Mouse (Mus musculus): Measurements from ENCODE around the gene Ttll11. TPM values are rescaled to one million over a fixed set of nuclear protein-coding genes. Genes with fewer than 3 reads are reported as not detected.
A peak's percentile ranks its signal among the peaks of the same experiment; 100 is the strongest.

The Ttll11 gene
- polyA plus RNA-seq, 1 experiment from 2014 or later: 4.1 TPM

- Histone ChIP-seq H3K4me3 (no peak overlapping the region), H3K36me3 (no peaks in the 10 kb centered on the region), H3K4me1 (replicated peaks) (no peaks in the 10 kb centered on the region), H3K27ac (no peak overlapping the region), H3K4me2 (no peak overlapping the region), H3K9me3 (no peaks in the 10 kb centered on the region), H3K9ac (no peak overlapping the region), H3K27me3 (0 out of 2 replicates have a peak, but pooled peaks cover 2% of the 10 kb centered on the region)
- 71% methylated on average over 2 of the region's 2 CpGs for WGBS
- no peak for ATAC-seq (ENCODE audit: low FRiP score)
Observed at GRCm38 (mm10) chr2:35996753-35997152, 17.0 kb upstream of the Ttll11 start.

DNA sequence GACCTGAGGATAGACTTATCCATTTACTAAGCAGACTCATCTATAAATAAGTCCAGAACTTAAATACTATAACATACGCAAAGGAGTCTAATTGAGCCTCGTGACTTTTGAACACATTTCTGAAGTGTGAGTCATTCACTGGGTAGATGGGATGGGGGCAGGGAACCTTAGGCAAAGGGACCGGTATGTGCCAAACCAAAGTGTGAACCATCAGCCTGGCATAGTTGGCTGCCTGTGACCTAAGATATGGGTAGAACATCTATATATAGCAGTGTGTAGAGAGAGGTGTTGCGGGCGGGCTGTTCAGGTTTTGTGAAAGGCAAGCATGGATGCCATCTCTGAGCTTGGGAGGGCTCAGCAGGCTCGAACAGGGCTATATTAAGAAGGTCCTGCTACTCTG is 14.6 kb upstream of the Ttll11 start:
- H3K9ac ChIP-seq: no peak overlapping the region
- no peaks in the 10 kb centered on the region for H3K36me3 ChIP-seq
- H3K27ac ChIP-seq: no peak overlapping the region
- H3K4me1 ChIP-seq (replicated peaks): no peaks in the 10 kb centered on the region
- WGBS: 93% methylated on average over 6 of the region's 6 CpGs
- no peak for ATAC-seq (ENCODE audit: low FRiP score)
- H3K4me3 ChIP-seq: no peak overlapping the region
- H3K9me3 ChIP-seq: no peaks in the 10 kb centered on the region
- H3K4me2 ChIP-seq: no peak overlapping the region
- H3K27me3 ChIP-seq: 0 out of 2 replicates have a peak, but pooled peaks cover 2% of the 10 kb centered on the region

DNA sequence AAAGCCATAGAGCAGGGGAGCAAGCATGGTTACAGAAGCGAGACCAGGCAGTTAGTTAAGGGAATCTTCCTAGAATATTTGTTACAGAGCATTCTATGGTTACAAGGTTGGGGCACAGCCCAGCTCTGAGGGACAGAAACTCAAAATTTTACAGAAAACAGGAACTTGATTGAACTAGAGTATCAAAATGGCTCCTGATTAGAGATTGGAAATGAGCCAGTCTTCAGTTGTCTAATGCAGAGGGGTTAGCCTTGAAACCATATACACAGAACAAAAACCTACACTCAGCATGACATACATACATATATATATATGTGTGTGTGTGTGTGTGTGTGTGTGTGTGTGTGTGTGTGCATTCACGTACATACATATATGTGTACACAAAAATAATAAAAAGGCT is 13.8 kb upstream of the Ttll11 start:
- Histone ChIP-seq H3K27me3 (peaks cover 1% of the 10 kb centered on the region; the same call in 1 of the 2 replicates), H3K4me3 (no peak overlapping the region), H3K4me2 (no peak overlapping the region), H3K9me3 (no peaks in the 10 kb centered on the region), H3K4me1 (replicated peaks) (no peaks in the 10 kb centered on the region), H3K36me3 (no peaks in the 10 kb centered on the region), H3K9ac (no peak overlapping the region), H3K27ac (no peak overlapping the region)
- ATAC-seq (ENCODE audit: low FRiP score): no peak
- 77% methylated on average over 2 of the region's 2 CpGs for WGBS

DNA sequence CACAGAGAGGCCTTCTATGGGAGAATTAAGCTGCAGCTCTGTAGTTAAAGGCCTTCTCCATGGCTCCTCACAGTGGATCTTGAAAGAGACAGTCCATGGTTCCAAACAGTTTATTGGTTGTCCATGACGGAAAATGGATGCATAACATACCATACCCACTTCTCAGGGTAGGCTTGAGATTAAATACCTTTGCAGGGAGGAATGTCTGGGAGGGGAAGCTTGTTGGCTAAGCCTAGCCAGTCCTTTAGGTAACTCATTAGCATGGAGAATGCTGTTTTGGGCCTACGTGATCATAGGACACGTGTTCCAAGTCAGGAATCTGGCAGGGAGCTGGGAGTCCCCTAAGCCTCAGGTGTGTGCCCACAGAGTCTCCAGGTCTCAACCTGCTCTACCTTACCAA is 12.5 kb upstream of the Ttll11 start:
- Histone ChIP-seq H3K27me3 (peaks cover 11% of the 10 kb centered on the region; the same call in 1 of the 2 replicates), H3K4me1 (replicated peaks) (no peaks in the 10 kb centered on the region), H3K9me3 (no peaks in the 10 kb centered on the region), H3K27ac (no peak overlapping the region), H3K4me3 (no peak overlapping the region), H3K36me3 (no peaks in the 10 kb centered on the region), H3K9ac (no peak overlapping the region), H3K4me2 (no peak overlapping the region)
- WGBS: 88% methylated on average over 3 of the region's 3 CpGs
- no peak for ATAC-seq (ENCODE audit: low FRiP score)

GRCm38 (mm10) chr2:35983869-35984268 is 4.2 kb upstream of the Ttll11 start:
- Histone ChIP-seq H3K4me2 (no peak overlapping the region), H3K4me1 (replicated peaks) (peaks cover under 1% of the 10 kb centered on the region), H3K27me3 (peaks cover 26% of the 10 kb centered on the region), H3K9me3 (no peaks in the 10 kb centered on the region), H3K27ac (no peak overlapping the region), H3K9ac (no peak overlapping the region), H3K4me3 (no peak overlapping the region), H3K36me3 (no peaks in the 10 kb centered on the region)
- 5% methylated on average over 7 of the region's 7 CpGs for WGBS
- ATAC-seq (ENCODE audit: low FRiP score): no peak

DNA sequence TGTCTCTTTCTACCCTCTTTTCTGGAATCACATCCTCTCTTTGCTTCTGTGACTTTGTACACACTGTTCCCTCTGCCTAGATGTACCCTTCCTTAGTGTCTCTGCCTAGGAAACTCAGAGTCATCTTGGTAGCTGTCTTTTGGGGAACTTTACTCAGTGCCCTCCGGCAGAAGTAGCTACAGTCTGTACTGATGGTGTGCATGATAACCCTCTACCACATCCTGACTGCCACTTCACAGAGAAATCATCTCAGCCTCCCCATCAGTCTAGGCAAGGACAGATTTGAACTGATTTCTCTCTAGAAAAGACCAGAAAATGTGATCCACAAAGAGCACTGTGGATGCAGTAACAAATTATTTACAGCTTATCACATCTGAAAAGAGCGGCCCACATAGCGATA is 2.2 kb upstream of the Ttll11 start:
- no peak overlapping the region for H3K9ac ChIP-seq
- peaks cover 20% of the 10 kb centered on the region for H3K4me1 ChIP-seq (replicated peaks)
- no peak overlapping the region for H3K4me2 ChIP-seq
- no peaks in the 10 kb centered on the region for H3K36me3 ChIP-seq
- no peak overlapping the region for H3K27ac ChIP-seq
- H3K27me3 ChIP-seq: peaks cover 12% of the 10 kb centered on the region
- WGBS: 84% methylated on average over 3 of the region's 3 CpGs
- ATAC-seq (ENCODE audit: low FRiP score): no peak
- no peaks in the 10 kb centered on the region for H3K9me3 ChIP-seq
- H3K4me3 ChIP-seq: no peak overlapping the region

DNA sequence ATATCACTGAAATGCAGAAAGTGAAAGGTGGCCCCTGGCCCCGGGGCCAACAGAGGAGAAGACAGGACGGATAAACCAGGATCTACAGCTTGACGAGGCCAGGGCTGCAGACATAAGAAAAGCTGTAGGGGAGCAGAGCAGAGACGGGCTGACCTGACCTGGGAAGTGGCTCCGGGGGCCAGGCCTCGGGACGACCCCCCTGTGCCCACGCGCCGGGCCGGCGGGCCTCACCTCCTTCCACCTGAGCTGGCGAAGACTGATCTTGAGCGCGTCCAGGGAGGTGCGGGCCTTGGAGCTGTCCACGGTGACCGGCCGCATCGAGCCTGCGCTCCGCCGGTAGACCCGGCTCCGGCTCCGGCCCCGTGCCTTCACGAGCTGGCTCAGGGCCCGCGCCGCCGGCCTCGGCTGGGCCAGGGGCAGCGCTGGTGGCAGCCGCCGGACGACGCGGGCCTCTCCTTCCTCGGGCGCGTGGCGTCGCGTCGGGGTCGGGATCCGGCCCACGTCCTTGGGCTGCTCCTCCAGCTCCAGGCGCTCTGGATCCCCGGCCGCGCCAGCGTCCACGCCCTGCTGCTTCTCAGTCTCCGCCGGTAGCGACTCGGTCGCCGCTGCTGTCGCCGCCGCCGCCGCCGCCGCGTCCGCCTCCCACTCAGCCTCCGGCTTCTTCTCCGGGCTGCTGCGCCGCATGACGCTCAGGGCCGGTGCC is 621 bp downstream of the Ttll11 start:
- Histone ChIP-seq H3K27ac (peak overlapping the region; percentile 92), H3K27me3 (peaks cover 7% of the 10 kb centered on the region; the same call in 1 of the 2 replicates), H3K9ac (peak overlapping the region; percentile 96), H3K4me1 (replicated peaks) (peaks cover 21% of the 10 kb centered on the region), H3K4me3 (peak overlapping the region; percentile 87), H3K9me3 (no peaks in the 10 kb centered on the region), H3K4me2 (peak overlapping the region; percentile 98), H3K36me3 (no peaks in the 10 kb centered on the region)
- ATAC-seq (ENCODE audit: low FRiP score): peak; percentile 72
- under 1% methylated on average over 40 of the region's 76 CpGs for WGBS

GRCm38 (mm10) chr2:35978276-35978933 is 1.3 kb downstream of the Ttll11 start:
- peak overlapping the region; percentile 92 for H3K27ac ChIP-seq
- peak overlapping the region; percentile 98 for H3K4me2 ChIP-seq
- 22% methylated on average over 15 of the region's 15 CpGs for WGBS
- peak overlapping the region; percentile 96 for H3K9ac ChIP-seq
- H3K9me3 ChIP-seq: no peaks in the 10 kb centered on the region
- H3K36me3 ChIP-seq: no peaks in the 10 kb centered on the region
- peaks cover 21% of the 10 kb centered on the region for H3K4me1 ChIP-seq (replicated peaks)
- peak overlapping the region; percentile 87 for H3K4me3 ChIP-seq
- peak; percentile 4; the same call in 1 of the 2 replicates for ATAC-seq (ENCODE audit: low FRiP score)
- peaks cover 7% of the 10 kb centered on the region; the same call in 1 of the 2 replicates for H3K27me3 ChIP-seq

- Histone ChIP-seq H3K4me2 (peak overlapping the region; percentile 98), H3K9me3 (no peaks in the 10 kb centered on the region), H3K4me1 (replicated peaks) (peaks cover 21% of the 10 kb centered on the region), H3K27me3 (peaks cover 6% of the 10 kb centered on the region; the same call in 1 of the 2 replicates), H3K9ac (no peak overlapping the region; the same call in 1 of the 2 replicates), H3K4me3 (peak overlapping the region; percentile 87), H3K27ac (no peak overlapping the region), H3K36me3 (no peaks in the 10 kb centered on the region)
- no peak for ATAC-seq (ENCODE audit: low FRiP score)
- 93% methylated on average over 3 of the region's 3 CpGs for WGBS
Observed at GRCm38 (mm10) chr2:35977749-35978148, 2.0 kb downstream of the Ttll11 start.

GRCm38 (mm10) chr2:35972259-35973001 is 7.3 kb downstream of the Ttll11 start:
- H3K27me3 ChIP-seq: no peaks in the 10 kb centered on the region

DNA sequence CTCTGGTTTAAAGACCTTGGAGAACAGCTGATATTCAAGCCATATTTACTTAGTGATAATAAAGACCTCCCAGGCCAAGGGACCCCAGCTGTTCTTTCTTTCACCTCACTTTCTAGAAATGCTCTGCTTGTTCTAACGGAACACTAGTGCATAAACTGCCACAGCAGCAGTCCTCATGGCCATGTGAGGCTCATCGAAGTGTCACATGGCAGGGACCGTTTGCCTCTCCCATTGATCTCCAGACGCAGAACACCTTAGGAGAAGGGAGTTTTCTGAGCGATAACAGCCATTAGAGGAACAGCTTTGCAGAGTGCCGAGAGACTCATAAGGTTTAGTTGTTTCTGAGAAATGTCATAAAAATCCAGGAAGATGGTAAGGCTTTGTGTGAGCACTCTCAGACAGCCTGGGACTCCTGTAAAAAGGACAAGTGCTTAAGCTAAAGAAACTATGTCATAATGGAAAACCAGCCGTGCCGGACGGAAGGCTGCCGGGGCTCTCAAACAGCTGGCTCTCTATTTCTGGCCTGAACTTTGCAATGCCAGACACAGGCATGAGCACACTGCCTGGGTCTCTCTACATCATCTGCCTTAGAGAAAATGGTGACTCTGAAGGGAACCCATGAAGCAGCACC is 13.7 kb downstream of the Ttll11 start:
- WGBS: 80% methylated on average over 10 of the region's 10 CpGs
- Histone ChIP-seq H3K4me2 (no peak overlapping the region), H3K27ac (no peak overlapping the region), H3K4me1 (replicated peaks) (peaks cover 35% of the 10 kb centered on the region), H3K4me3 (no peak overlapping the region), H3K9me3 (no peaks in the 10 kb centered on the region), H3K27me3 (no peaks in the 10 kb centered on the region), H3K9ac (no peak overlapping the region), H3K36me3 (no peaks in the 10 kb centered on the region)
- ATAC-seq (ENCODE audit: low FRiP score): no peak

More at GRCm38 (mm10) chr2:35972259-35973001, 7.3 kb downstream of the Ttll11 start:
- Histone ChIP-seq H3K4me2 (no peak overlapping the region), H3K4me3 (no peak overlapping the region), H3K36me3 (no peaks in the 10 kb centered on the region), H3K27ac (no peak overlapping the region), H3K9me3 (no peaks in the 10 kb centered on the region), H3K4me1 (replicated peaks) (peaks cover 22% of the 10 kb centered on the region), H3K9ac (no peak overlapping the region)
- WGBS: 61% methylated on average over 6 of the region's 6 CpGs
- ATAC-seq (ENCODE audit: low FRiP score): no peak

- Histone ChIP-seq H3K27ac (peak overlapping the region; percentile 12; the same call in 1 of the 2 replicates), H3K27me3 (no peaks in the 10 kb centered on the region), H3K36me3 (no peaks in the 10 kb centered on the region), H3K4me3 (no peak overlapping the region), H3K4me1 (replicated peaks) (peaks cover 22% of the 10 kb centered on the region), H3K9me3 (no peaks in the 10 kb centered on the region), H3K9ac (no peak overlapping the region), H3K4me2 (no peak overlapping the region)
- peak; percentile 58; the same call in 1 of the 2 replicates for ATAC-seq (ENCODE audit: low FRiP score)
- 47% methylated on average over 2 of the region's 2 CpGs for WGBS
Observed at GRCm38 (mm10) chr2:35963280-35963679, 16.4 kb downstream of the Ttll11 start.

Data from hindbrain, embryonic 13.5 days (tissue).